Mouse (Mus musculus) midbrain, postnatal 0 days (tissue): ENCODE measurements around the gene Ccr4. TPM values are rescaled to one million over a fixed set of nuclear protein-coding genes. Genes with fewer than 3 reads are reported as not detected.

Experiments used
- ATAC-seq: fragments of 200-750 bp; cut with Nextera tagmentation; 2 replicates; pipeline ENCODE4 v1.8.0; 2017; ENCODE audit warnings: moderate number of reproducible peaks, mild to moderate bottlenecking, moderate TSS enrichment, moderate library complexity; ENCODE audit not compliant: low FRiP score
- DNase-seq: peaks from one replicate; pipeline ENCODE4 v3.0.0-alpha.2; 2015; ENCODE audit warnings: low spot score
- H3K27ac ChIP-seq: fragments of 300-500 bp; sonication (generic); 2 replicates; pipeline ENCODE4 v1.5.1; 2014; ENCODE audit warnings: low read depth, mild to moderate bottlenecking, low read length, mixed read lengths
- H3K27me3 ChIP-seq: fragments of 300-500 bp; sonication (generic); 2 replicates; pipeline ENCODE4 v1.6.1; 2014; ENCODE audit warnings: low read length, control low read depth, mixed read lengths; ENCODE audit not compliant: insufficient read depth
- H3K36me3 ChIP-seq: fragments of 300-500 bp; sonication (generic); 2 replicates; pipeline ENCODE4 v1.6.1; 2014; ENCODE audit warnings: low read length, control low read depth, mixed read lengths; ENCODE audit not compliant: insufficient read depth
- H3K4me1 ChIP-seq: fragments of 300-500 bp; sonication (generic); 2 replicates; pipeline ENCODE4 v1.6.1; 2014; ENCODE audit warnings: mild to moderate bottlenecking, control low read depth, antibody characterized with exemption, low read length, mixed read lengths; ENCODE audit not compliant: insufficient read depth
- H3K4me2 ChIP-seq: fragments of 300-500 bp; sonication (generic); 2 replicates; pipeline ENCODE4 v1.6.1; 2014; ENCODE audit warnings: low read depth, mild to moderate bottlenecking, low read length, mixed read lengths; ENCODE audit not compliant: poor library complexity, severe bottlenecking
- H3K4me3 ChIP-seq: fragments of 300-500 bp; sonication (generic); 2 replicates; pipeline ENCODE4 v1.5.1; 2014; ENCODE audit warnings: low read depth, mild to moderate bottlenecking, low read length, moderate library complexity
- H3K9ac ChIP-seq: fragments of 300-500 bp; sonication (generic); replicated peaks from 2 replicates; pipeline ENCODE4 v1.6.1; 2014; ENCODE audit warnings: mild to moderate bottlenecking, low read length, moderate library complexity, mixed read lengths; ENCODE audit not compliant: poor library complexity, severe bottlenecking
- H3K9me3 ChIP-seq: fragments of 300-500 bp; sonication (generic); 2 replicates; pipeline ENCODE4 v1.6.1; 2016; ENCODE audit warnings: low read length, control low read depth
- CTCF ChIP-seq: IDR thresholded peaks from 2 replicates; pipeline ENCODE4 v1.5.1; 2016; ENCODE audit warnings: antibody characterized with exemption, mild to moderate bottlenecking
- WGBS: fragments of 180-500 bp; shearing (Covaris S2); extraction: QIAGEN DNeasy Blood & Tissue Kit; methylation state at CpG from one replicate; pipeline ENCODE4 v1.1.7; 2014; 5-methylcytosine and 5-hydroxymethylcytosine counted together
- polyA plus RNA-seq: library from polyadenylated mRNA; unstranded; fragments of >200 nt; fragmentation: Nextera tagmentation; extraction: Ambion mirVana; gene quantifications from 2 replicates; pipeline ENCODE4 v1.2.1, GENCODE M21; 2015
- total RNA-seq: library from RNA; depleted of rRNA; stranded (reverse); fragments of >200 nt; gene quantifications from 2 replicates; pipeline ENCODE4 v1.2.3, GENCODE M21; 2014

Gene Ccr4
- total and polyA plus RNA-seq, 2 experiments from 2014 or later, result not detected

DNA sequence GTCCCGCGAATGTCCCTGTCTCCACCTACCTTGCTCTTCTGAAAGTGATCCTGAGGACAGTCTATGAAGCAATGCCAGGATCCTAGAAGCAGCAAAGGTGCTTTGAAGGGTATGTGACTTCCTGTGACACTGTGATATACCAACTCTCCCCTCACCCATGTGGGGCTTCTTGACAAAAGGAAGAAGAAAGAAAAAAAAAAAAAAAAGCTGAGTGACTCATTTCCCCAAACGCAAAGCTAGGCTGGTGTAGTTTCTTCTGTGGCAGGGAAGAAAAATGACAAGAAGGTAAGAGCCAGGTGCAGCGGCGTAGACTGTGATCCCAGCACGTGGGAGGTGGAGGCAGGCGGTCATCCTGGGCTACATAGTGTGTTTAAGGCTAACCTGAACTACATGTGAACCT lies 8.2 kb downstream of the Ccr4 start:
- 86% methylated on average over 7 of the region's 7 CpGs for WGBS
- Histone ChIP-seq H3K36me3 (0 out of 2 replicates have a peak, but pooled peaks cover 3% of the 10 kb centered on the region), H3K9me3 (no peaks in the 10 kb centered on the region), H3K4me3 (no peak overlapping the region), H3K27ac (no peak overlapping the region), H3K27me3 (no peaks in the 10 kb centered on the region), H3K4me2 (no peak overlapping the region), H3K4me1 (no peaks in the 10 kb centered on the region), H3K9ac (no peak overlapping the region)
- DNase-seq (no peak), ATAC-seq (no peak)
- no peak for TF ChIP-seq CTCF

DNA sequence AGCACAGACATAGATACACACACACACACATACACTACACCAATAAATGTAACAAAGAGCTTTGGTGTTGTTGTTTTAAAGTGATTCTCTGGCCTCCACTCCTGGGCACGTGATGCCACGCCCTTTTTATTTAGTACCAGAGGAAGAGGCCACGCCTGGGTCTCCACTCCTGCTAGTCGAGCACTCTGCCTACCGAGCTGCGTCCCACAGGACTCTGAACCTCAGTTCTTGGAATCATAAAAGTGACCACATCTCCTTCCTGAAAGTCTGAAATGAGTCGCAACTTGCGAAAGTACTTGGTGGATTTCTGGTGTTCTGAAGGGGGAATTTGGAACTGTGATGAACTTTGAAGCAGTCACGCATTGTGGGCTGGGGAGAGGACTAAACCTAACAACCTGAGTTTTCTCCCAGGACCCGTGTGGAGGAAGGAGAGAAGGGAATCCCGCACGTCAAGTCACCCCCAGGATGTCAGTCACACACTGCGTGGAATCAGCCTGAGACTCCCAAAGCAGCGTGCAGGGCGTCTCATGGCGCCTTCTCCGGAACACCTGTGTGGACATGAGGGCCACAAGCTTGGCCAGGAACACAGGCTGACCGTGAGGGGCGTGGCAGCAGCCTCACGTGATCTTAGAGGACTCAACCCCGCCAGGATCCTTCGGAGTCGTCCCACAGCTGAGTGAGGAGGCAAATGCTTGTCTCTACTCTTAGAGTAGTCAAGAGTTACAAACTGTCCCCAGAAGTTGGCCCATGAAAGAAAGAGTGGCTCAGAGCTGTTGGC lies 17.0 kb downstream of the Ccr4 start:
- Histone ChIP-seq H3K27ac (no peak overlapping the region), H3K36me3 (0 out of 2 replicates have a peak, but pooled peaks cover 2% of the 10 kb centered on the region), H3K9me3 (no peaks in the 10 kb centered on the region), H3K27me3 (no peaks in the 10 kb centered on the region), H3K4me2 (no peak overlapping the region), H3K4me3 (no peak overlapping the region), H3K4me1 (no peaks in the 10 kb centered on the region), H3K9ac (no peak overlapping the region)
- DNase-seq (no peak), ATAC-seq (no peak)
- WGBS, result 86% methylated on average over 23 of the region's 23 CpGs
- TF ChIP-seq CTCF, result no peak

DNA sequence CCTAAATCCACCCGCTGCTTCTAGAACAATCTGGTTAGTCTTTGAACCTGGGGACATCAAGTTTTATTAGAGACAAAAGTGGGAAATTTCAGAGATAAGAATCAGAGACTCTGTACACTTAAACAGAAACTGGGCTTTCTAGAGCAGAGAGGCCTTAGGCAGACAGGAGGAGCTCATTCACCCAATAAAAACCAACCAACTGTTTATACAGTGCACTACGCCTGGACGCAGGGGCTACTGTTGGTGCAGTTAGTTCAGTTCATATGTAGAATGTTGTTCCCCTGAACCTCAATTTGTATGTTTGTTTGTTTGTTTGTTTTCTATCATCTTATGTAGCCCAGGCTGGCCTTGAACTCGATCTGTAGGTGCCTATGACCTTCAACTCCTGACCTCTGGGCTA lies 17.9 kb downstream of the Ccr4 start:
- Histone ChIP-seq H3K27ac (no peak overlapping the region), H3K9ac (no peak overlapping the region), H3K4me3 (no peak overlapping the region), H3K36me3 (no peaks in the 10 kb centered on the region), H3K4me2 (no peak overlapping the region), H3K27me3 (no peaks in the 10 kb centered on the region), H3K4me1 (no peaks in the 10 kb centered on the region), H3K9me3 (no peaks in the 10 kb centered on the region)
- ATAC-seq (no peak), DNase-seq (no peak)
- WGBS, result 90% methylated on average over 4 of the region's 4 CpGs
- TF ChIP-seq CTCF, result no peak

DNA sequence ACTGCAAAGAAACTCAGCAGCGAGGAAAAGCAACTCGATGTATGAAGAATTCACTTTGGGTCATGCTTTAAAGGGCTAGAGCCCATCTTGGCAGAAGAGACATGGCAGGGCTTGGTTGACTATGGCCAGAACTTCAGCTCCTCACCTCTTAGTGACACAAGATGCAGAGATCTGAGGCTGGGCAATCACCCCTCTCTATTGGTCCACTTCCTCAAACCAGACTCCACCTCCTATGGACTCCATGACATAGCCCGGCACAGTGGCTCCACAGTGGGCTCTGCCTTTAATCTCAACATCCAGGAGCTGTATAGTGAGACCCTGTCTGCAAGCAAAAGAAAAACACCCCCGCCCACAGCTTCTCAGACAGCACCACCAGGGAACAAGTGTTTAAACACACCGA lies 19.9 kb downstream of the Ccr4 start:
- DNase-seq, result no peak
- Histone ChIP-seq H3K36me3 (no peaks in the 10 kb centered on the region), H3K4me1 (no peaks in the 10 kb centered on the region), H3K4me2 (no peak overlapping the region), H3K4me3 (no peak overlapping the region), H3K9me3 (no peaks in the 10 kb centered on the region), H3K27me3 (no peaks in the 10 kb centered on the region), H3K27ac (no peak overlapping the region), H3K9ac (no peak overlapping the region)
- WGBS, result 80% methylated on average over 5 of the region's 5 CpGs
- TF ChIP-seq CTCF, result no peak
- ATAC-seq, result no peak

DNA sequence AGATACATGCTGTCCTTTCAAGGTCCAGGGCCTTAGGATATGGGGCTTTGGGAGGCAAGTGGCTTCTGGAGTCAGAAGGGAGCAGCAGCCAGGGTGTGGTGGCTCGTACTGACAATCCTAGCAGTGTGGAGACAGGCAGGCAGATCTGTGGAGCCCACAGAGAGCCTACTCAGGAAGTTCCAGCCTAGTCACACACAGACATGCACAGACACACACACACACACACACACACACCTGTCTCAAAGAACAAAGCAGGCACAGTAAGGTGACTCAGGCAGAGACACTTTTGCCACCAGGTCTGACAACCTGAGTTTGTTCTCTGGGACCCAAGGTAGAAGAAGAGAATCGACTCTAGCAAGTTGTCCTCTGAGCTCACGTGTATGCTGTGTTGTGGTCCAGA lies 23.8 kb downstream of the Ccr4 start:
- Histone ChIP-seq H3K27ac (no peak overlapping the region), H3K9me3 (no peaks in the 10 kb centered on the region), H3K4me2 (no peak overlapping the region), H3K27me3 (no peaks in the 10 kb centered on the region), H3K4me3 (no peak overlapping the region), H3K9ac (no peak overlapping the region), H3K4me1 (no peaks in the 10 kb centered on the region), H3K36me3 (no peaks in the 10 kb centered on the region)
- WGBS, result 82% methylated on average over 3 of the region's 3 CpGs
- ATAC-seq (no peak), DNase-seq (no peak)
- TF ChIP-seq CTCF, result no peak

DNA sequence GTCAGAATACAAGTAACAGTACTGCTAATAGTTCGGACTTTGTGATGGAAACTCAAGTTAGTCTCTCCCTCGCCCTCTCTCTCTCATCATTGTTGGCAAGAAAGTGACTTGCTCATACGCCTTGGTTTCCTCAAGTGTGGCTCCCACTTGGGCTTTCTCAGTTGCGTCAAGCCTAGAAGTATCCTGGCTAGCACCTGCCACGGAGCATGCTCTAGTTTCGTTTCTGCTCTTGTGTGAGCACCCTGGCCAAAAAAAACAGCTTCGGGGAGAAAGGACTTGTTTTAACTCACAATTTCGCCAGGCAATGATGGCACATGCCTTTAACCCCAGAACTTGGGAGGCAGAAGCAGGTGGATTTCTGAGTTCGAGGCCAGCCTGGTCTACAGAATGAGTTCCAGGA lies 27.7 kb downstream of the Ccr4 start:
- Histone ChIP-seq H3K9ac (no peak overlapping the region), H3K4me3 (no peak overlapping the region), H3K27ac (no peak overlapping the region), H3K4me2 (no peak overlapping the region), H3K4me1 (no peaks in the 10 kb centered on the region), H3K27me3 (no peaks in the 10 kb centered on the region), H3K9me3 (no peaks in the 10 kb centered on the region), H3K36me3 (peaks cover 4% of the 10 kb centered on the region; the same call in 1 of the 2 replicates)
- 94% methylated on average over 9 of the region's 9 CpGs for WGBS
- TF ChIP-seq CTCF, result no peak
- no peak for DNase-seq
- no peak for ATAC-seq
